In the genomic region with DNA sequence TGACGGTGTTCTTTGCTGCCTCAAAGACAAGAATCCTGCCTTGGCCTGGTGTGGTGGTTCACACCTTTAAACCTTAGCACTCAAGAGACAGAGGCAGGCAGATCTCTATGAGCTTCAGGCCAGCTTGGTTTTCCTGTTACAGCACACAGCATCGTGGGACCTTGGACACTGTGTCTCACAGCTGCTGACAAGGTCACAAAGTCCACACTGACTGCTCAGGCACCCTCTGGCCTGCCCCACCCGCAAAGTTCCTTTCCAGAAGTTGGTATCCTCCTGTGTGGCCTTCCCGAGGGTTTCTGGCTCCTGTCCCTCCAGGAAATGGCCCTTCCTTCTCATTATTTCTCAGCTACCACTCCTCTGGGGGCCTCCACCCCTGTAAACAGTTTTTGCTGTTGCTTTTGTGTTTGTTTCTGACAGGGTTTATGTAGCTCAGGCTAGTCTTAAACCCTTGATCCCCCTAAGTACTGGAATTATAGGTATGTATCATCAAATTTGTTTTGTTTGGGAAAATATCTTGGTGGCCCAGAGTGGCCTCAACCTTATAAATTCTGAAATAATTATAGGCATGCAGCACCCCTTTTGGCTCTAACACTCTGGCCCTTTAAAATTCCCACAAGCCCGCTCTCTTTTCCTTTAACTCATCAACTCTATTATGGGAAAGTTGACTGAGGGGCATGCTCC, we compare ENCODE assay signal across 8 mouse cellular contexts. TPM values are rescaled to one million over a fixed set of nuclear protein-coding genes. Genes with fewer than 3 reads are reported as not detected.
DNase-seq lines count a peak whose midpoint lies in the region; ATAC-seq and TF ChIP-seq lines count a peak whose summit lies in the region.

A gene (plus strand): TSS at position 631 of the 681 bp plus-strand sequence.

- H3K4me1 ChIP-seq in lung, embryonic 14.5 days (ENCODE audit: insufficient read depth) = no peaks in the 10 kb centered on the region
- peaks cover 3% of the 10 kb centered on the region; the same call in 1 of the 2 replicates for H3K4me1 ChIP-seq in embryonic facial prominence, embryonic 11.5 days (ENCODE audit: control insufficient read depth, insufficient read depth, low read length)
- H3K4me1 ChIP-seq in heart, embryonic 12.5 days (replicated peaks) = peaks cover 16% of the 10 kb centered on the region
- H3K4me1 ChIP-seq in midbrain, embryonic 15.5 days = no peaks in the 10 kb centered on the region

- H3K9ac ChIP-seq in lung, embryonic 14.5 days = no peak within 1 kb of the TSS
- H3K9ac ChIP-seq in embryonic facial prominence, embryonic 11.5 days (replicated peaks; ENCODE audit: low read length) = no peak within 1 kb of the TSS
- no peak within 1 kb of the TSS for H3K9ac ChIP-seq in heart, embryonic 12.5 days
- no peak within 1 kb of the TSS for H3K9ac ChIP-seq in midbrain, embryonic 15.5 days

- H3K27me3 ChIP-seq in lung, embryonic 14.5 days (ENCODE audit: insufficient read depth, low read length) = no peaks in the 10 kb centered on the region
- H3K27me3 ChIP-seq in embryonic facial prominence, embryonic 11.5 days (ENCODE audit: control insufficient read depth, insufficient read depth, low read length) = no peaks in the 10 kb centered on the region
- H3K27me3 ChIP-seq in heart, embryonic 12.5 days (replicated peaks) = no peaks in the 10 kb centered on the region
- H3K27me3 ChIP-seq in midbrain, embryonic 15.5 days (replicated peaks) = no peaks in the 10 kb centered on the region

- WGBS in lung, embryonic 14.5 days = 62% methylated on average over 5 of the region's 5 CpGs
- WGBS in embryonic facial prominence, embryonic 11.5 days = 65% methylated on average over 5 of the region's 5 CpGs
- 54% methylated on average over 5 of the region's 5 CpGs for WGBS in heart, embryonic 12.5 days
- WGBS in midbrain, embryonic 15.5 days = 79% methylated on average over 5 of the region's 5 CpGs

- no peaks in the 10 kb centered on the region for H3K36me3 ChIP-seq in lung, embryonic 14.5 days (ENCODE audit: insufficient read depth)
- H3K36me3 ChIP-seq in embryonic facial prominence, embryonic 11.5 days (replicated peaks; ENCODE audit: control insufficient read depth, insufficient read depth, low read depth, low read length) = no peaks in the 10 kb centered on the region
- H3K36me3 ChIP-seq in heart, embryonic 12.5 days = no peaks in the 10 kb centered on the region
- H3K36me3 ChIP-seq in midbrain, embryonic 15.5 days (replicated peaks) = no peaks in the 10 kb centered on the region

- no peak within 1 kb of the TSS for H3K27ac ChIP-seq in lung, embryonic 14.5 days (ENCODE audit: low read depth)
- H3K27ac ChIP-seq in embryonic facial prominence, embryonic 11.5 days (replicated peaks; ENCODE audit: low read depth, low read length) = no peak within 1 kb of the TSS
- no peak within 1 kb of the TSS for H3K27ac ChIP-seq in heart, embryonic 12.5 days (ENCODE audit: poor library complexity, severe bottlenecking)
- no peak within 1 kb of the TSS for H3K27ac ChIP-seq in midbrain, embryonic 15.5 days

- H3K4me3 ChIP-seq in lung, embryonic 14.5 days (ENCODE audit: low read depth, low read length) = no peak within 1 kb of the TSS
- no peak within 1 kb of the TSS for H3K4me3 ChIP-seq in embryonic facial prominence, embryonic 11.5 days (ENCODE audit: low read depth, low read length)
- no peak within 1 kb of the TSS for H3K4me3 ChIP-seq in heart, embryonic 12.5 days
- no peak within 1 kb of the TSS for H3K4me3 ChIP-seq in midbrain, embryonic 15.5 days

- no peaks in the 10 kb centered on the region for H3K9me3 ChIP-seq in lung, embryonic 14.5 days (ENCODE audit: low read depth, low read length)
- no peaks in the 10 kb centered on the region for H3K9me3 ChIP-seq in embryonic facial prominence, embryonic 11.5 days (replicated peaks; ENCODE audit: control insufficient read depth, low read length)
- no peaks in the 10 kb centered on the region for H3K9me3 ChIP-seq in heart, embryonic 12.5 days (replicated peaks)
- no peaks in the 10 kb centered on the region for H3K9me3 ChIP-seq in midbrain, embryonic 15.5 days

- no peak within 1 kb of the TSS for H3K4me2 ChIP-seq in lung, embryonic 14.5 days
- no peak within 1 kb of the TSS for H3K4me2 ChIP-seq in embryonic facial prominence, embryonic 11.5 days (ENCODE audit: low read depth, low read length)
- no peak within 1 kb of the TSS for H3K4me2 ChIP-seq in heart, embryonic 12.5 days
- H3K4me2 ChIP-seq in midbrain, embryonic 15.5 days = no peak within 1 kb of the TSS

- no peak for ATAC-seq in lung, embryonic 14.5 days (ENCODE audit: insufficient read depth)
- ATAC-seq in embryonic facial prominence, embryonic 11.5 days (replicated peaks; ENCODE audit: insufficient number of reproducible peaks, low FRiP score, low TSS enrichment, low read depth) = no peak
- no peak for ATAC-seq in heart, embryonic 12.5 days (ENCODE audit: insufficient number of reproducible peaks, low FRiP score)
- no peak for ATAC-seq in midbrain, embryonic 15.5 days (replicated peaks)

- TF ChIP-seq CTCF in lung, embryonic 14.5 days (IDR thresholded peaks at IDR 0.05; ENCODE audit: low read depth) = no peak

- no peak for DNase-seq in lung, embryonic 14.5 days
- DNase-seq in lung, postnatal 14 days = no peak
- DNase-seq in embryonic facial prominence, embryonic 11.5 days (ENCODE audit: low spot score) = no peak
- DNase-seq in layer of hippocampus, postnatal 36 days = no peak
- DNase-seq in testis, postnatal 10 days (ENCODE audit: low spot score) = no peak
- no peak for DNase-seq in B cell, adult 2 months

RNA-seq across cellular contexts. Expression of the gene that starts here (rescaled TPM):
- polyA plus RNA-seq in lung, embryonic 14.5 days (2014; fragmentation: Nextera tagmentation; extraction: Ambion mirVana) = 46.1 and 50.0 TPM in 2 replicates
- 43.0 and 44.0 TPM in 2 replicates for polyA plus RNA-seq in embryonic facial prominence, embryonic 11.5 days (2014; fragmentation: Nextera tagmentation; extraction: Ambion mirVana)
- polyA plus RNA-seq in heart, embryonic 12.5 days (2016; fragmentation: Nextera tagmentation; extraction: Ambion mirVana) = 62.7 and 63.0 TPM in 2 replicates
- 10 to 100 TPM; 44.4 to 45.0 TPM for total RNA-seq in layer of hippocampus, postnatal 36 days (2021)
- 30.5 and 31.8 TPM in 2 replicates for polyA plus RNA-seq in midbrain, embryonic 15.5 days (2015; fragmentation: Nextera tagmentation; extraction: Ambion mirVana)
